8 mouse cellular contexts compared by ENCODE assay signal in genomic region chr5:43235997-43236396, GRCm38 (mm10). TPM values are rescaled to one million over a fixed set of nuclear protein-coding genes. Genes with fewer than 3 reads are reported as not detected.
DNase-seq lines count a peak whose midpoint lies in the region; ATAC-seq and TF ChIP-seq lines count a peak whose summit lies in the region.

No protein-coding gene starts in this region.

- H3K9me3 ChIP-seq in hindbrain, embryonic 12.5 days (replicated peaks) = no peaks in the 10 kb centered on the region
- no peaks in the 10 kb centered on the region for H3K9me3 ChIP-seq in midbrain, embryonic 10.5 days (replicated peaks)

- H3K4me1 ChIP-seq in kidney, adult 2 months (ENCODE audit: control insufficient read depth, insufficient read depth, low read length) = peaks cover 5% of the 10 kb centered on the region; the same call in 1 of the 2 replicates
- H3K4me1 ChIP-seq in bone marrow macrophage, adult 2 months (ENCODE audit: control insufficient read depth, insufficient read depth, low read length) = peaks cover 12% of the 10 kb centered on the region
- H3K4me1 ChIP-seq in hindbrain, embryonic 12.5 days = peaks cover 9% of the 10 kb centered on the region
- H3K4me1 ChIP-seq in midbrain, embryonic 10.5 days = peaks cover 23% of the 10 kb centered on the region

- peak overlapping the region; percentile 76 for H3K27ac ChIP-seq in kidney, adult 2 months (ENCODE audit: insufficient read depth, low read depth, low read length)
- H3K27ac ChIP-seq in bone marrow macrophage, adult 2 months (ENCODE audit: insufficient read depth, low read depth, low read length) = no peak overlapping the region
- H3K27ac ChIP-seq in hindbrain, embryonic 12.5 days = no peak overlapping the region
- H3K27ac ChIP-seq in midbrain, embryonic 10.5 days (replicated peaks) = no peak overlapping the region

- H3K27me3 ChIP-seq in kidney, adult 2 months (replicated peaks; ENCODE audit: control insufficient read depth, insufficient read depth, low read length) = no peaks in the 10 kb centered on the region
- H3K27me3 ChIP-seq in hindbrain, embryonic 12.5 days = peaks cover 2% of the 10 kb centered on the region; the same call in 1 of the 2 replicates
- peaks cover 22% of the 10 kb centered on the region for H3K27me3 ChIP-seq in midbrain, embryonic 10.5 days (ENCODE audit: low read depth, poor library complexity, severe bottlenecking)

- peak overlapping the region; percentile 57; the same call in 1 of the 2 replicates for H3K9ac ChIP-seq in hindbrain, embryonic 12.5 days

- no peak for TF ChIP-seq POLR2A in kidney, adult 2 months (IDR thresholded peaks at IDR 0.05; ENCODE audit: low read depth, low read length)
- TF ChIP-seq POLR2A in bone marrow macrophage, adult 2 months (IDR thresholded peaks at IDR 0.05; ENCODE audit: borderline replicate concordance, low read depth, low read length) = no peak

- peak; percentile 52 for DNase-seq in kidney, adult 2 months
- no peak for DNase-seq in kidney, adult 11 months
- no peak for DNase-seq in midbrain, embryonic 10.5 days (ENCODE audit: low spot score)
- DNase-seq in thymus, postnatal 4 days = no peak
- no peak for DNase-seq in left cerebral cortex, adult 18-20 months (ENCODE audit: low spot score in 2 of 2)

- peak overlapping the region; percentile 77 for H3K4me2 ChIP-seq in hindbrain, embryonic 12.5 days (replicated peaks)

- 20% methylated on average over 5 of the region's 5 CpGs for WGBS in kidney, adult 2 months
- WGBS in hindbrain, embryonic 12.5 days = 24% methylated on average over 5 of the region's 5 CpGs
- 32% methylated on average over 5 of the region's 5 CpGs for WGBS in midbrain, embryonic 10.5 days

- ATAC-seq in hindbrain, embryonic 12.5 days (ENCODE audit: low FRiP score) = no peak
- no peak for ATAC-seq in activated CD4-positive, CD25-positive, alpha-beta regulatory T cell, adult 4 months

- TF ChIP-seq CTCF in kidney, adult 2 months (conservative IDR thresholded peaks at IDR 0.05; ENCODE audit: insufficient read depth, insufficient read length, low read depth, low read length) = no peak
- no peak for TF ChIP-seq CTCF in bone marrow macrophage, adult 2 months (IDR thresholded peaks at IDR 0.05; ENCODE audit: low read depth, low read length)

- H3K36me3 ChIP-seq in kidney, adult 2 months (ENCODE audit: control insufficient read depth, insufficient read depth, low read length) = peaks cover 3% of the 10 kb centered on the region
- no peaks in the 10 kb centered on the region for H3K36me3 ChIP-seq in hindbrain, embryonic 12.5 days
- no peaks in the 10 kb centered on the region for H3K36me3 ChIP-seq in midbrain, embryonic 10.5 days

- peak overlapping the region; percentile 88 for H3K4me3 ChIP-seq in kidney, adult 2 months (ENCODE audit: insufficient read depth, low read depth, low read length)
- peak overlapping the region; percentile 52 for H3K4me3 ChIP-seq in bone marrow macrophage, adult 2 months (ENCODE audit: insufficient read depth, low read length)
- peak overlapping the region; percentile 72 for H3K4me3 ChIP-seq in hindbrain, embryonic 12.5 days
- peak overlapping the region; percentile 93 for H3K4me3 ChIP-seq in midbrain, embryonic 10.5 days

RNA-seq across cellular contexts. Expression of gene Cpeb2, which starts 3.0 kb away (rescaled TPM):
- polyA plus RNA-seq in kidney, adult 2 months (2012; rRNA removed) = 5.8 and 5.9 TPM in 2 replicates
- polyA plus RNA-seq in bone marrow macrophage, adult 2 months (2012; ENCODE audit: insufficient read depth, insufficient read length, missing spikeins) = 18.0 and 24.0 TPM in 2 replicates
- 10.6 and 12.2 TPM in 2 replicates for polyA plus RNA-seq in hindbrain, embryonic 12.5 days (2016; fragmentation: Nextera tagmentation; extraction: Ambion mirVana)
- polyA plus RNA-seq in midbrain, embryonic 10.5 days (2016; fragmentation: Nextera tagmentation; extraction: Ambion mirVana) = 2.3 and 2.8 TPM in 2 replicates
- 10 to 100 TPM; 52.6 to 54.8 TPM for total RNA-seq in left cerebral cortex, adult 18-20 months (2021)
- polyA plus RNA-seq in activated CD4-positive, CD25-positive, alpha-beta regulatory T cell, adult 4 months (2017; shearing (Covaris generic)) = 1 to 10 TPM; 2.5 to 4.0 TPM
